Mouse (Mus musculus) lung, postnatal 0 days (tissue): ENCODE results near the gene Dusp15. TPM values are rescaled to one million over a fixed set of nuclear protein-coding genes. Genes with fewer than 3 reads are reported as not detected.

Experiments used
- ATAC-seq: fragments of 200-750 bp; cut with Nextera tagmentation; 2 replicates; pipeline ENCODE4 v1.8.0; 2017; ENCODE audit warnings: moderate library complexity
- DNase-seq: peaks from one replicate; pipeline ENCODE4 v3.0.0-alpha.2; 2016; ENCODE audit warnings: low spot score
- H3K27ac ChIP-seq: fragments of 300-500 bp; sonication (generic); 2 replicates; pipeline ENCODE4 v1.5.1; 2014; ENCODE audit warnings: antibody characterized with exemption, mild to moderate bottlenecking, low read length, mixed read lengths
- H3K27me3 ChIP-seq: fragments of 300-500 bp; sonication (generic); replicated peaks from 2 replicates; pipeline ENCODE4 v1.6.1; 2014; ENCODE audit warnings: low read length, mixed read lengths; ENCODE audit not compliant: insufficient read depth
- H3K36me3 ChIP-seq: fragments of 300-500 bp; sonication (generic); 2 replicates; pipeline ENCODE4 v1.6.1; 2014; ENCODE audit warnings: low read length, mixed read lengths; ENCODE audit not compliant: insufficient read depth
- H3K4me1 ChIP-seq: fragments of 300-500 bp; sonication (generic); 2 replicates; pipeline ENCODE4 v1.6.1; 2014; ENCODE audit warnings: antibody characterized with exemption, low read depth, low read length, mixed read lengths; ENCODE audit not compliant: insufficient read depth
- H3K4me2 ChIP-seq: fragments of 300-500 bp; sonication (generic); replicated peaks from 2 replicates; pipeline ENCODE4 v1.6.1; 2014; ENCODE audit warnings: low read depth, mild to moderate bottlenecking, low read length, moderate library complexity, mixed read lengths
- H3K4me3 ChIP-seq: fragments of 300-500 bp; sonication (generic); 2 replicates; pipeline ENCODE4 v1.5.1; 2014; ENCODE audit warnings: low read depth, low read length
- H3K9ac ChIP-seq: fragments of 300-500 bp; sonication (generic); replicated peaks from 2 replicates; pipeline ENCODE4 v1.6.1; 2014; ENCODE audit warnings: low read depth, mild to moderate bottlenecking
- H3K9me3 ChIP-seq: fragments of 300-500 bp; sonication (generic); 2 replicates; pipeline ENCODE4 v1.6.1; 2016; ENCODE audit warnings: low read length, mixed read lengths
- CTCF ChIP-seq: IDR thresholded peaks from 2 replicates; pipeline ENCODE4 v1.5.1; 2016; ENCODE audit warnings: antibody characterized with exemption, mild to moderate bottlenecking
- EP300 ChIP-seq: IDR thresholded peaks from 2 replicates; pipeline ENCODE4 v1.6.1; 2016; ENCODE audit warnings: antibody characterized with exemption, mild to moderate bottlenecking, control low read depth
- WGBS: fragments of 180-500 bp; shearing (Covaris S2); extraction: QIAGEN DNeasy Blood & Tissue Kit; methylation state at CpG from one replicate; pipeline ENCODE4 v1.1.7; 2014; 5-methylcytosine and 5-hydroxymethylcytosine counted together
- polyA plus RNA-seq: library from polyadenylated mRNA; unstranded; fragments of >200 nt; fragmentation: Nextera tagmentation; extraction: Ambion mirVana; gene quantifications from 2 replicates; pipeline ENCODE4 v1.2.1, GENCODE M21; 2015

The Dusp15 gene
- polyA plus RNA-seq, 1 experiment from 2014 or later = not detected

GRCm38 (mm10) chr2:152923621-152924020, 27.9 kb downstream of the Dusp15 start:
- 79% methylated on average over 3 of the region's 3 CpGs for WGBS
- 0 out of 2 replicates have a peak, but pooled peaks cover 3% of the 10 kb centered on the region for H3K4me1 ChIP-seq

GRCm38 (mm10) chr2:152922376-152922775, 29.1 kb downstream of the Dusp15 start:
- TF ChIP-seq CTCF (no peak), EP300 (no peak)
- DNase-seq (no peak), ATAC-seq (no peak)
- Histone ChIP-seq H3K9ac (no peak overlapping the region), H3K4me1 (0 out of 2 replicates have a peak, but pooled peaks cover 3% of the 10 kb centered on the region), H3K27ac (no peak overlapping the region), H3K9me3 (no peaks in the 10 kb centered on the region), H3K4me2 (no peak overlapping the region), H3K27me3 (no peaks in the 10 kb centered on the region), H3K4me3 (no peak overlapping the region), H3K36me3 (no peaks in the 10 kb centered on the region)
- WGBS = 28% methylated on average over 6 of the region's 7 CpGs

More at GRCm38 (mm10) chr2:152923621-152924020, 27.9 kb downstream of the Dusp15 start:
- Histone ChIP-seq H3K9me3 (no peaks in the 10 kb centered on the region), H3K9ac (no peak overlapping the region), H3K4me3 (no peak overlapping the region), H3K36me3 (no peaks in the 10 kb centered on the region), H3K27ac (no peak overlapping the region), H3K4me2 (no peak overlapping the region), H3K27me3 (no peaks in the 10 kb centered on the region)
- ATAC-seq (no peak), DNase-seq (no peak)
- no peak for TF ChIP-seq CTCF
- TF ChIP-seq EP300 = no peak

GRCm38 (mm10) chr2:152917671-152918070, 33.8 kb downstream of the Dusp15 start:
- Histone ChIP-seq H3K9me3 (no peaks in the 10 kb centered on the region), H3K27me3 (0 out of 2 replicates have a peak, but pooled peaks cover 6% of the 10 kb centered on the region), H3K36me3 (no peaks in the 10 kb centered on the region), H3K4me3 (no peak overlapping the region), H3K27ac (no peak overlapping the region), H3K4me1 (peaks cover 2% of the 10 kb centered on the region; the same call in 1 of the 2 replicates), H3K4me2 (no peak overlapping the region), H3K9ac (no peak overlapping the region)
- ATAC-seq (no peak), DNase-seq (no peak)
- TF ChIP-seq EP300 (no peak), CTCF (no peak)
- WGBS = 44% methylated on average over 9 of the region's 9 CpGs

GRCm38 (mm10) chr2:152916111-152916510, 35.4 kb downstream of the Dusp15 start:
- TF ChIP-seq EP300 (no peak), CTCF (no peak)
- Histone ChIP-seq H3K4me2 (no peak overlapping the region), H3K4me1 (peaks cover 2% of the 10 kb centered on the region; the same call in 1 of the 2 replicates), H3K36me3 (no peaks in the 10 kb centered on the region), H3K9ac (no peak overlapping the region), H3K27ac (no peak overlapping the region), H3K4me3 (no peak overlapping the region), H3K9me3 (no peaks in the 10 kb centered on the region), H3K27me3 (peaks cover 17% of the 10 kb centered on the region)
- ATAC-seq (no peak), DNase-seq (no peak)
- 47% methylated on average over 5 of the region's 5 CpGs for WGBS

- TF ChIP-seq CTCF = no peak
- TF ChIP-seq EP300 = no peak
- H3K4me3 ChIP-seq = no peak overlapping the region
- no peak for ATAC-seq
- 50% methylated on average over 4 of the region's 4 CpGs for WGBS
- no peak overlapping the region for H3K4me2 ChIP-seq
- H3K9ac ChIP-seq = no peak overlapping the region
- DNase-seq = no peak
- peaks cover 17% of the 10 kb centered on the region for H3K27me3 ChIP-seq
- H3K4me1 ChIP-seq = peaks cover 2% of the 10 kb centered on the region; the same call in 1 of the 2 replicates
- H3K9me3 ChIP-seq = no peaks in the 10 kb centered on the region
- no peak overlapping the region for H3K27ac ChIP-seq
- no peaks in the 10 kb centered on the region for H3K36me3 ChIP-seq
These were observed 36.0 kb downstream of the Dusp15 start for GRCm38 (mm10) chr2:152915453-152915852.

GRCm38 (mm10) chr2:152914310-152915120, 37.0 kb downstream of the Dusp15 start:
- H3K36me3 ChIP-seq = no peaks in the 10 kb centered on the region
- ATAC-seq (peak; percentile 82), DNase-seq (peak; percentile 88)
- H3K4me1 ChIP-seq = peaks cover 2% of the 10 kb centered on the region; the same call in 1 of the 2 replicates
- no peak for TF ChIP-seq EP300
- TF ChIP-seq CTCF = peak; percentile 98
- H3K27ac ChIP-seq = no peak overlapping the region
- H3K9ac ChIP-seq = no peak overlapping the region
- H3K9me3 ChIP-seq = no peaks in the 10 kb centered on the region
- 2% methylated on average over 18 of the region's 18 CpGs for WGBS
- peaks cover 17% of the 10 kb centered on the region for H3K27me3 ChIP-seq
- H3K4me2 ChIP-seq = peak overlapping the region; percentile 33
- no peak overlapping the region for H3K4me3 ChIP-seq
